Mouse (Mus musculus) stomach, embryonic 15.5 days (tissue): Measurements from ENCODE around the gene Ccr1. TPM values are rescaled to one million over a fixed set of nuclear protein-coding genes. Genes with fewer than 3 reads are reported as not detected.

Experiments used
- ATAC-seq: fragments of 200-750 bp; cut with Nextera tagmentation; 2 replicates; pipeline ENCODE4 v1.8.0; 2017; ENCODE audit warnings: low read depth, moderate number of reproducible peaks, moderate TSS enrichment; ENCODE audit not compliant: insufficient read depth, low FRiP score
- H3K27ac ChIP-seq: fragments of 300-500 bp; sonication (generic); 2 replicates; pipeline ENCODE4 v1.5.1; 2015; ENCODE audit warnings: mild to moderate bottlenecking, inconsistent platforms
- H3K27me3 ChIP-seq: fragments of 300-500 bp; sonication (generic); replicated peaks from 2 replicates; pipeline ENCODE4 v1.6.1; 2015; ENCODE audit warnings: inconsistent platforms
- H3K36me3 ChIP-seq: fragments of 300-500 bp; sonication (generic); 2 replicates; pipeline ENCODE4 v1.6.1; 2015; ENCODE audit warnings: inconsistent platforms
- H3K4me1 ChIP-seq: fragments of 300-500 bp; sonication (generic); 2 replicates; pipeline ENCODE4 v1.6.1; 2015; ENCODE audit warnings: inconsistent platforms
- H3K4me2 ChIP-seq: fragments of 300-500 bp; sonication (generic); 2 replicates; pipeline ENCODE4 v1.6.1; 2015; ENCODE audit warnings: mild to moderate bottlenecking, inconsistent platforms
- H3K4me3 ChIP-seq: fragments of 300-500 bp; sonication (generic); replicated peaks from 2 replicates; pipeline ENCODE4 v1.5.1; 2015; ENCODE audit warnings: inconsistent platforms
- H3K9ac ChIP-seq: fragments of 300-500 bp; sonication (generic); 2 replicates; pipeline ENCODE4 v1.6.1; 2015; ENCODE audit warnings: inconsistent platforms
- H3K9me3 ChIP-seq: fragments of 300-500 bp; sonication (generic); 2 replicates; pipeline ENCODE4 v1.6.1; 2016; ENCODE audit warnings: inconsistent platforms
- WGBS: fragments of 180-500 bp; shearing (Covaris S2); methylation state at CpG from one replicate; pipeline ENCODE4 v1.1.7; 2015; 5-methylcytosine and 5-hydroxymethylcytosine counted together
- polyA plus RNA-seq: library from polyadenylated mRNA; unstranded; fragments of >200 nt; fragmentation: Nextera tagmentation; extraction: Ambion mirVana; gene quantifications from 2 replicates; pipeline ENCODE4 v1.2.1, GENCODE M21; 2015

Ccr1 gene
- polyA plus RNA-seq = 4.1 and 4.8 TPM in 2 replicates

GRCm38 (mm10) chr9:123968290-123968912 lies at the start of gene Ccr1:
Gene Ccr1 (minus strand): TSS chr9:123968692.
- Histone ChIP-seq H3K9ac (no peak within 1 kb of the TSS), H3K4me3 (no peak within 1 kb of the TSS), H3K27me3 (no peaks in the 10 kb centered on the region), H3K4me2 (no peak within 1 kb of the TSS), H3K9me3 (no peaks in the 10 kb centered on the region), H3K4me1 (no peaks in the 10 kb centered on the region), H3K27ac (peak within 1 kb of the TSS; percentile 44; the same call in 1 of the 2 replicates), H3K36me3 (no peaks in the 10 kb centered on the region)
- 64% methylated on average over 1 of the region's 1 CpGs for WGBS
- no peak for ATAC-seq

- H3K36me3 ChIP-seq = no peaks in the 10 kb centered on the region
- no peaks in the 10 kb centered on the region for H3K4me1 ChIP-seq
- H3K9ac ChIP-seq = no peak overlapping the region
- no peak overlapping the region for H3K27ac ChIP-seq
- 60% methylated on average over 2 of the region's 2 CpGs for WGBS
- no peaks in the 10 kb centered on the region for H3K9me3 ChIP-seq
- no peak for ATAC-seq
- no peak overlapping the region for H3K4me2 ChIP-seq
- H3K4me3 ChIP-seq = no peak overlapping the region
- no peaks in the 10 kb centered on the region for H3K27me3 ChIP-seq
Measured at GRCm38 (mm10) chr9:124016048-124016447, 47.6 kb upstream of the Ccr1 start.

- no peaks in the 10 kb centered on the region for H3K4me1 ChIP-seq
- no peaks in the 10 kb centered on the region for H3K36me3 ChIP-seq
- 80% methylated on average over 2 of the region's 2 CpGs for WGBS
- H3K4me3 ChIP-seq = no peak overlapping the region
- no peak overlapping the region for H3K9ac ChIP-seq
- no peaks in the 10 kb centered on the region for H3K27me3 ChIP-seq
- no peak overlapping the region for H3K27ac ChIP-seq
- H3K4me2 ChIP-seq = no peak overlapping the region
- no peaks in the 10 kb centered on the region for H3K9me3 ChIP-seq
- ATAC-seq = no peak
Measured at GRCm38 (mm10) chr9:124014985-124015652, 46.6 kb upstream of the Ccr1 start.

- Histone ChIP-seq H3K4me1 (no peaks in the 10 kb centered on the region), H3K27ac (no peak overlapping the region), H3K9me3 (no peaks in the 10 kb centered on the region), H3K27me3 (no peaks in the 10 kb centered on the region), H3K4me2 (no peak overlapping the region), H3K9ac (no peak overlapping the region), H3K36me3 (no peaks in the 10 kb centered on the region), H3K4me3 (no peak overlapping the region)
- no peak for ATAC-seq
- 82% methylated on average over 3 of the region's 3 CpGs for WGBS
Measured at GRCm38 (mm10) chr9:124013270-124013669, 44.8 kb upstream of the Ccr1 start.

- H3K9ac ChIP-seq = no peak overlapping the region
- no peak for ATAC-seq
- no peaks in the 10 kb centered on the region for H3K27me3 ChIP-seq
- WGBS = 63% methylated on average over 2 of the region's 2 CpGs
- no peak overlapping the region for H3K4me3 ChIP-seq
- H3K27ac ChIP-seq = no peak overlapping the region
- no peaks in the 10 kb centered on the region for H3K36me3 ChIP-seq
- H3K9me3 ChIP-seq = no peaks in the 10 kb centered on the region
- no peaks in the 10 kb centered on the region for H3K4me1 ChIP-seq
- no peak overlapping the region for H3K4me2 ChIP-seq
Measured at GRCm38 (mm10) chr9:124012691-124013090, 44.2 kb upstream of the Ccr1 start.

GRCm38 (mm10) chr9:123999784-124000183 lies 31.3 kb upstream of the Ccr1 start:
- H3K9me3 ChIP-seq = no peaks in the 10 kb centered on the region
- H3K36me3 ChIP-seq = no peaks in the 10 kb centered on the region
- no peak overlapping the region for H3K9ac ChIP-seq
- no peaks in the 10 kb centered on the region for H3K27me3 ChIP-seq
- 80% methylated on average over 2 of the region's 2 CpGs for WGBS
- no peak overlapping the region for H3K4me2 ChIP-seq
- no peak for ATAC-seq
- no peak overlapping the region for H3K27ac ChIP-seq
- H3K4me1 ChIP-seq = no peaks in the 10 kb centered on the region
- no peak overlapping the region for H3K4me3 ChIP-seq

GRCm38 (mm10) chr9:123997719-123998118 lies 29.2 kb upstream of the Ccr1 start:
- H3K36me3 ChIP-seq = no peaks in the 10 kb centered on the region
- no peak overlapping the region for H3K4me3 ChIP-seq
- H3K27me3 ChIP-seq = no peaks in the 10 kb centered on the region
- no peak overlapping the region for H3K9ac ChIP-seq
- WGBS = 67% methylated on average over 3 of the region's 3 CpGs
- no peak overlapping the region for H3K4me2 ChIP-seq
- H3K9me3 ChIP-seq = no peaks in the 10 kb centered on the region
- no peak for ATAC-seq
- H3K4me1 ChIP-seq = no peaks in the 10 kb centered on the region
- no peak overlapping the region for H3K27ac ChIP-seq

GRCm38 (mm10) chr9:123991312-123991906 lies 22.9 kb upstream of the Ccr1 start:
- H3K4me1 ChIP-seq = no peaks in the 10 kb centered on the region
- no peak overlapping the region for H3K4me2 ChIP-seq
- no peak overlapping the region for H3K9ac ChIP-seq
- H3K9me3 ChIP-seq = no peaks in the 10 kb centered on the region
- H3K4me3 ChIP-seq = no peak overlapping the region
- ATAC-seq = no peak
- H3K27me3 ChIP-seq = no peaks in the 10 kb centered on the region
- 58% methylated on average over 1 of the region's 1 CpGs for WGBS
- H3K27ac ChIP-seq = no peak overlapping the region
- H3K36me3 ChIP-seq = no peaks in the 10 kb centered on the region

GRCm38 (mm10) chr9:123989671-123990070 lies 21.2 kb upstream of the Ccr1 start:
- H3K9me3 ChIP-seq = no peaks in the 10 kb centered on the region
- no peak for ATAC-seq
- WGBS = 63% methylated on average over 3 of the region's 3 CpGs
- H3K27me3 ChIP-seq = no peaks in the 10 kb centered on the region
- H3K27ac ChIP-seq = no peak overlapping the region
- no peak overlapping the region for H3K4me3 ChIP-seq
- H3K9ac ChIP-seq = no peak overlapping the region
- no peak overlapping the region for H3K4me2 ChIP-seq
- H3K4me1 ChIP-seq = no peaks in the 10 kb centered on the region
- H3K36me3 ChIP-seq = no peaks in the 10 kb centered on the region

GRCm38 (mm10) chr9:123986217-123986616 lies 17.7 kb upstream of the Ccr1 start:
- Histone ChIP-seq H3K36me3 (no peaks in the 10 kb centered on the region), H3K9me3 (no peaks in the 10 kb centered on the region), H3K4me1 (no peaks in the 10 kb centered on the region), H3K27ac (no peak overlapping the region), H3K27me3 (no peaks in the 10 kb centered on the region), H3K9ac (no peak overlapping the region), H3K4me3 (no peak overlapping the region), H3K4me2 (no peak overlapping the region)
- no peak for ATAC-seq
- 71% methylated on average over 2 of the region's 2 CpGs for WGBS

GRCm38 (mm10) chr9:123984943-123985342 lies 16.5 kb upstream of the Ccr1 start:
- Histone ChIP-seq H3K4me1 (no peaks in the 10 kb centered on the region), H3K27ac (no peak overlapping the region), H3K27me3 (no peaks in the 10 kb centered on the region), H3K9ac (no peak overlapping the region), H3K4me3 (no peak overlapping the region), H3K9me3 (no peaks in the 10 kb centered on the region), H3K4me2 (no peak overlapping the region), H3K36me3 (no peaks in the 10 kb centered on the region)
- no peak for ATAC-seq

GRCm38 (mm10) chr9:123982720-123983119 lies 14.2 kb upstream of the Ccr1 start:
- no peaks in the 10 kb centered on the region for H3K36me3 ChIP-seq
- H3K9ac ChIP-seq = no peak overlapping the region
- WGBS = 62% methylated on average over 1 of the region's 1 CpGs
- no peaks in the 10 kb centered on the region for H3K9me3 ChIP-seq
- H3K27ac ChIP-seq = no peak overlapping the region
- no peaks in the 10 kb centered on the region for H3K27me3 ChIP-seq
- ATAC-seq = no peak
- no peak overlapping the region for H3K4me3 ChIP-seq
- H3K4me1 ChIP-seq = no peaks in the 10 kb centered on the region
- H3K4me2 ChIP-seq = no peak overlapping the region
